Mouse (Mus musculus): ENCODE measurements around the gene Psmb2.

- TF ChIP-seq CTCF (IDR thresholded peaks at IDR 0.05) (no peak), EP300 (IDR thresholded peaks at IDR 0.05) (no peak)
Measured at GRCm38 (mm10) chr4:126752608-126753141, 75.2 kb downstream of the Psmb2 start.
